Mouse (Mus musculus): ENCODE data around the gene Akr1b3.

The Akr1b3 gene

DNA sequence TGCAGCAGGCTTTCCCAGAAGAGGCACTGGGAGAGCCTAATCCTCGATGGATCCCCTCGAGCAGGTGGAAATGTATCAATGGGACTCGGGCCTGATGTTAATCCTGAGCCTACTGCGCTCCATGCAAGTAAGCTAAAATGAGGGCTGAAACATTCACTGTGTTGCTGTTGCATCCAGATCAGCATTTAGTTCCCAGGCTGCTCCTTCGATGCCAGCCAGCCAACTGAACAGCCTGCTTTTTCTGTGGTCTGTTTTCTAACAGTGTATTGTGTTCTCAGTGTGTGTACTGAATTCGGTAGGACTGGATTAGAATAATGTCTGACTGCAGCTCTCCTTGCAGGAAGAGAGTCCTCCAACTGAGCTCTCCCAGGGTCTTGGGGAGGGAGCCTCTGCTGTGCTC lies 46.6 kb downstream of the Akr1b3 start:
- no peak for DNase-seq (ENCODE audit: low spot score in 2 of 2)

DNA sequence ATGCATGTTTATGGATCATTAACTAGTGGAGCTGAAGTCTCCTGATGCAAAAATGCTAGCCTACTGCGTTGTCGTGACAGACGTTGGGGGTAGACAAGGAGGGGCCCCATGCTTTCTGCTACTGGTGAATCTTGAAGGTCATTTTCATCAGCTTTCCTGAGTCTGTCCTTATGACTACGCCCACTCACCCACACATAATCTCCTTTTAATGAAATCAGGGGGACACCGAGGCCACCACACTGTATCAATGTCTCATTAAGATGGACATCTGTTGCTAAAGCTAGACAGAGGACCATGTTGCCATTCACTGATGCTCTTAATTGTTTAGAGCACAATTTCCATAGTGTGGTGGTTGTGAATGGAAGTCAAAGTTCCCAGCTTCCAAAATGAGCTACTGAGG lies 58.7 kb downstream of the Akr1b3 start:
- DNase-seq (ENCODE audit: low spot score in 2 of 2): no peak
